9 mouse cellular contexts compared by ENCODE assay signal in genomic region chr1:191181469-191182259, GRCm38 (mm10). TPM values are rescaled to one million over a fixed set of nuclear protein-coding genes. Genes with fewer than 3 reads are reported as not detected.
DNase-seq lines count a peak whose midpoint lies in the region; ATAC-seq lines count a peak whose summit lies in the region.
"Had no signal": no experiment of that assay in that cellular context is flagged by ENCODE, and none has a peak within 500 bp of the region (broad histone marks: within the 10 kb centered on the region; RNA-seq: fewer than 3 reads in every experiment).

No protein-coding gene starts in this region.

- H3K9ac ChIP-seq in heart, embryonic 14.5 days (ENCODE audit: low read length) = peak overlapping the region; percentile 88
- H3K9ac ChIP-seq in intestine, embryonic 16.5 days (ENCODE audit: low read depth, low read length) = no peak overlapping the region
- H3K9ac ChIP-seq in midbrain, embryonic 16.5 days (ENCODE audit: low read depth, low read length) = no peak overlapping the region

- H3K9me3 ChIP-seq in heart, embryonic 14.5 days (ENCODE audit: control insufficient read depth, low read length) = no peaks in the 10 kb centered on the region
- no peaks in the 10 kb centered on the region for H3K9me3 ChIP-seq in embryonic facial prominence, embryonic 10.5 days
- H3K9me3 ChIP-seq in intestine, embryonic 16.5 days (ENCODE audit: control insufficient read depth, low read length) = no peaks in the 10 kb centered on the region
- H3K9me3 ChIP-seq in midbrain, embryonic 16.5 days (replicated peaks; ENCODE audit: control insufficient read depth, low read length, poor library complexity, severe bottlenecking) = no peaks in the 10 kb centered on the region

- peaks cover 9% of the 10 kb centered on the region; the same call in 1 of the 2 replicates for H3K27me3 ChIP-seq in heart, embryonic 14.5 days (ENCODE audit: control insufficient read depth, insufficient read depth, low read length)
- H3K27me3 ChIP-seq in embryonic facial prominence, embryonic 10.5 days (replicated peaks; ENCODE audit: low read depth, poor library complexity, severe bottlenecking) = peaks cover 98% of the 10 kb centered on the region
- peaks cover 17% of the 10 kb centered on the region for H3K27me3 ChIP-seq in intestine, embryonic 16.5 days (replicated peaks; ENCODE audit: control insufficient read depth, insufficient read depth, low read length)
- peaks cover 40% of the 10 kb centered on the region for H3K27me3 ChIP-seq in midbrain, embryonic 16.5 days (ENCODE audit: control insufficient read depth, insufficient read depth, low read depth, low read length)

- WGBS in heart, embryonic 14.5 days = 37% methylated on average over 12 of the region's 12 CpGs
- 48% methylated on average over 12 of the region's 12 CpGs for WGBS in embryonic facial prominence, embryonic 10.5 days
- WGBS in intestine, embryonic 16.5 days = 50% methylated on average over 12 of the region's 12 CpGs
- 50% methylated on average over 12 of the region's 12 CpGs for WGBS in midbrain, embryonic 16.5 days

- no peak for DNase-seq in heart, postnatal 36 days
- DNase-seq in embryonic facial prominence, embryonic 10.5 days (ENCODE audit: low spot score) = no peak
- DNase-seq in spleen, postnatal 4 days (ENCODE audit: low spot score in 2 of 2) = no peak
- no peak for DNase-seq in urinary bladder, postnatal 36 days (ENCODE audit: low spot score in 2 of 2)

- H3K4me1 ChIP-seq in heart, embryonic 14.5 days (ENCODE audit: control insufficient read depth in 2 of 2, insufficient read depth in 2 of 2, low read length in 2 of 2) = peaks cover 43 to 64% of the 10 kb centered on the region in 2 experiments
- peaks cover 88% of the 10 kb centered on the region for H3K4me1 ChIP-seq in embryonic facial prominence, embryonic 10.5 days
- peaks cover 72% of the 10 kb centered on the region for H3K4me1 ChIP-seq in intestine, embryonic 16.5 days (ENCODE audit: control insufficient read depth, insufficient read depth, low read length)
- H3K4me1 ChIP-seq in midbrain, embryonic 16.5 days (ENCODE audit: control insufficient read depth, insufficient read depth, low read length) = peaks cover 35% of the 10 kb centered on the region

- peak overlapping the region in 1 of 2 experiments; percentile 92; a peak in 1 of 4 replicates for H3K27ac ChIP-seq in heart, embryonic 14.5 days (replicated peaks in 1 of 2; ENCODE audit: control insufficient read depth in 1 of 2, insufficient read depth in 1 of 2, low read depth in 2 of 2, low read length in 2 of 2)
- H3K27ac ChIP-seq in embryonic facial prominence, embryonic 10.5 days (replicated peaks) = no peak overlapping the region
- H3K27ac ChIP-seq in intestine, embryonic 16.5 days (ENCODE audit: low read length) = no peak overlapping the region
- H3K27ac ChIP-seq in midbrain, embryonic 16.5 days (ENCODE audit: low read length) = no peak overlapping the region

- intact Hi-C loops in heart, postnatal 36 days (cut with DNase I) = loop anchor here (2.0 to 10.0 kb wide), 3 partner anchors 96 to 393 kb away; partner anchors contain the start of genes Dtl, Flvcr1 and Ints7

- H3K36me3 ChIP-seq in heart, embryonic 14.5 days (ENCODE audit: control insufficient read depth, insufficient read depth, low read length) = peaks cover 8% of the 10 kb centered on the region
- H3K36me3 ChIP-seq in embryonic facial prominence, embryonic 10.5 days (replicated peaks) = no peaks in the 10 kb centered on the region
- H3K36me3 ChIP-seq in intestine, embryonic 16.5 days (ENCODE audit: control insufficient read depth, insufficient read depth, low read length) = no peaks in the 10 kb centered on the region
- H3K36me3 ChIP-seq in midbrain, embryonic 16.5 days (ENCODE audit: control insufficient read depth, insufficient read depth, low read length) = no peaks in the 10 kb centered on the region

- peak overlapping the region; percentile 73 to 74 for H3K4me3 ChIP-seq in heart, embryonic 14.5 days (ENCODE audit: control insufficient read depth in 1 of 2, insufficient read depth in 1 of 2, low read depth in 1 of 2, low read length in 2 of 2)
- peak overlapping the region; percentile 73 for H3K4me3 ChIP-seq in embryonic facial prominence, embryonic 10.5 days
- peak overlapping the region; percentile 11; the same call in 1 of the 2 replicates for H3K4me3 ChIP-seq in intestine, embryonic 16.5 days (ENCODE audit: low read length)
- H3K4me3 ChIP-seq in midbrain, embryonic 16.5 days (ENCODE audit: low read depth, low read length) = no peak overlapping the region

- ATAC-seq in heart, embryonic 14.5 days (ENCODE audit: insufficient number of reproducible peaks, insufficient read depth, low FRiP score, low read depth) = no peak
- no peak for ATAC-seq in intestine, embryonic 16.5 days
- ATAC-seq in midbrain, embryonic 16.5 days = no peak
- no peak for ATAC-seq in monocyte, adult 5-6 weeks (replicated peaks; ENCODE audit: insufficient number of reproducible peaks, low FRiP score, low TSS enrichment, poor library complexity, severe bottlenecking)

- H3K4me2 ChIP-seq in heart, embryonic 14.5 days (ENCODE audit: low read length) = peak overlapping the region; percentile 94
- H3K4me2 ChIP-seq in intestine, embryonic 16.5 days (ENCODE audit: low read depth, low read length) = peak overlapping the region; percentile 81
- peak overlapping the region; percentile 98; the same call in 1 of the 2 replicates for H3K4me2 ChIP-seq in midbrain, embryonic 16.5 days (ENCODE audit: low read length)

RNA-seq across cellular contexts. Expression of gene Fam71a, which starts 17.0 kb away (rescaled TPM):
- polyA plus RNA-seq in heart, embryonic 14.5 days (2014; fragmentation: Nextera tagmentation; extraction: Ambion mirVana) = not detected in 2 replicates
- not detected for total RNA-seq in heart, postnatal 36 days (2021)
- polyA plus RNA-seq in embryonic facial prominence, embryonic 10.5 days (2016; fragmentation: Nextera tagmentation; extraction: Ambion mirVana) = not detected in 2 replicates
- not detected in 2 replicates for polyA plus RNA-seq in intestine, embryonic 16.5 days (2015; fragmentation: Nextera tagmentation; extraction: Ambion mirVana)
- polyA plus RNA-seq in midbrain, embryonic 16.5 days (2015; fragmentation: Nextera tagmentation; extraction: Ambion mirVana) = not detected in 2 replicates
- total RNA-seq in monocyte, adult 5-6 weeks (2017) = 0.21 to 3.1 TPM (median 1.3 TPM) in 3 replicates
- total RNA-seq: left cerebral cortex, postnatal 36 days had no signal

RNA-seq across cellular contexts. Expression of gene Atf3, which starts 36.2 kb away (rescaled TPM):
- 15.6 and 17.8 TPM in 2 replicates for polyA plus RNA-seq in heart, embryonic 14.5 days (2014; fragmentation: Nextera tagmentation; extraction: Ambion mirVana)
- total RNA-seq in heart, postnatal 36 days (2021) = 10 to 100 TPM in 1 of 2 experiments, 1 to 10 TPM in 1; 5.0 to 17.9 TPM
- polyA plus RNA-seq in embryonic facial prominence, embryonic 10.5 days (2016; fragmentation: Nextera tagmentation; extraction: Ambion mirVana) = 1.5 and 2.1 TPM in 2 replicates
- 4.1 and 5.6 TPM in 2 replicates for polyA plus RNA-seq in intestine, embryonic 16.5 days (2015; fragmentation: Nextera tagmentation; extraction: Ambion mirVana)
- polyA plus RNA-seq in midbrain, embryonic 16.5 days (2015; fragmentation: Nextera tagmentation; extraction: Ambion mirVana) = 1.2 and 1.6 TPM in 2 replicates
- total RNA-seq in monocyte, adult 5-6 weeks (2017) = 225 to 427 TPM (median 242 TPM) in 3 replicates
